Mouse (Mus musculus): ENCODE measurements at regions not wholly inside any gene's neighbourhood (a gene's known extent, or its start where the extent isn't known, plus 50 kb on each side); places are given as distances from the start of the nearest gene placed in this dataset.

GRCm38 (mm10) chr5:100230038-100230437 lies 70.4 kb upstream of the Tmem150c start:
- TF ChIP-seq POLR2A (IDR thresholded peaks at IDR 0.05; ENCODE audit: low read depth, low read length) (no peak), CTCF (IDR thresholded peaks at IDR 0.05; ENCODE audit: borderline replicate concordance, insufficient read depth, low read length) (no peak)
- Histone ChIP-seq H3K4me3 (ENCODE audit: insufficient read depth, low read length) (no peak overlapping the region), H3K4me1 (ENCODE audit: control insufficient read depth, insufficient read depth, low read length) (peaks cover 4% of the 10 kb centered on the region), H3K27ac (ENCODE audit: insufficient read depth, low read length) (no peak overlapping the region)

- no peaks in the 10 kb centered on the region for H3K4me1 ChIP-seq (ENCODE audit: control insufficient read depth, insufficient read depth, low read length)
- TF ChIP-seq POLR2A (IDR thresholded peaks at IDR 0.05; ENCODE audit: low read depth, low read length) (no peak), CTCF (IDR thresholded peaks at IDR 0.05; ENCODE audit: borderline replicate concordance, insufficient read depth, low read length) (no peak)
- H3K4me3 ChIP-seq (ENCODE audit: insufficient read depth, low read length) = no peak overlapping the region
- H3K27ac ChIP-seq (ENCODE audit: insufficient read depth, low read length) = no peak overlapping the region
Observed at GRCm38 (mm10) chr5:100227888-100228287, 68.3 kb upstream of the Tmem150c start.

GRCm38 (mm10) chr5:100226571-100227235 lies 67.1 kb upstream of the Tmem150c start:
- no peak overlapping the region for H3K4me3 ChIP-seq (ENCODE audit: insufficient read depth, low read length)
- H3K27ac ChIP-seq (ENCODE audit: insufficient read depth, low read length) = no peak overlapping the region
- no peaks in the 10 kb centered on the region for H3K4me1 ChIP-seq (ENCODE audit: control insufficient read depth, insufficient read depth, low read length)
- TF ChIP-seq POLR2A (IDR thresholded peaks at IDR 0.05; ENCODE audit: low read depth, low read length) = no peak

DNA sequence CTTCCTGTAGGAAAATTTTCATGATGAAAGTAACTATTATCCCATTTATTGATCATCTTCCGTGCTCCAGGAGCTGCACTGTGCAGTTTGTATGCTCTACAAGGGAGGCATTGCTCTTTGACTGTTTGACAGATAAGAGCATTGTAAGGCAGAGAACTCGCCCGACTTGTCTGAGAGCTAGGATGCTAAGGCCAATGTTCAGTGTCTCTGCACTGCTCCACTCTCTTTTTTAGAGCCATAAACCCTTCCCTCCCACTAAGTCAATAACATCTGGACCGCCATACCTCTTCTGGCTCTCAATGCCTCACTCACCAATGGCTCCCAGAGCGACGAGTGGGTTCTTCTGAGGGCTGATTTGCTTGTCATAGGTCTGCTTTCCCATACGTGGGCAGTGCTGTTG lies 65.9 kb upstream of the Tmem150c start:
- no peaks in the 10 kb centered on the region for H3K4me1 ChIP-seq (ENCODE audit: control insufficient read depth, insufficient read depth, low read length)
- no peak overlapping the region for H3K27ac ChIP-seq (ENCODE audit: insufficient read depth, low read length)
- no peak for TF ChIP-seq POLR2A (IDR thresholded peaks at IDR 0.05; ENCODE audit: low read depth, low read length)
- no peak for TF ChIP-seq CTCF (IDR thresholded peaks at IDR 0.05; ENCODE audit: borderline replicate concordance, insufficient read depth, low read length)
- no peak overlapping the region for H3K4me3 ChIP-seq (ENCODE audit: insufficient read depth, low read length)

DNA sequence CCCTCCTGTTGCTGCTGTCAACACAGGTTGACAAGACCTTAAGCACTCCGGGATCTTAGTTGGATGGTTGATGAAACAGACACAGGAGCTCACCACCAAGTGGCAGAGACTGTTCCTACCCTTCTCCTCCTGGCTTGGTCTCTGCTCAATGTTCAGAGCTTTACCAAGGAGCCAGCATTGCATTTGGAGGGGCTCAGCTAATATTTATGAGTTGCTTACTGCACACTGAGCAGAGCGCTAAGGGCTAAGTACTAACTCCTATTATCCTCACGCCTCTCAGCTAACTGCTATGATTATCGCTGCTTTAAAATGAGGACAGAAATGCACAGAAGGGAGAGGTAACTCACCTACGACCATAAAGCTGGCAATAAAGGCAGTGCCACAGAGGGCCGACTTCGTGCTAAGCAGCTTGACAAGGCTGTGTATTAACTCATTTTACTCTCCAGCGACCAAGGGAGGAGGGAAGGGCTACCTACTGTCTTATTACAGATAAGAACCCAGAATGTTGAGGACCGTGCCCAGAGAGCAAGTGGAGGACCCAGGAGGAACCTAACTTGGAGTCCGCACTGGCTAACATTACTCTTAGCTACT lies 65.3 kb upstream of the Tmem150c start:
- Histone ChIP-seq H3K4me3 (ENCODE audit: insufficient read depth, low read length) (no peak overlapping the region), H3K4me1 (ENCODE audit: control insufficient read depth, insufficient read depth, low read length) (no peaks in the 10 kb centered on the region)

GRCm38 (mm10) chr5:100221005-100221583 lies 61.5 kb upstream of the Tmem150c start:
- Histone ChIP-seq H3K4me3 (ENCODE audit: insufficient read depth, low read length) (no peak overlapping the region), H3K4me1 (ENCODE audit: control insufficient read depth, insufficient read depth, low read length) (no peaks in the 10 kb centered on the region), H3K27ac (ENCODE audit: insufficient read depth, low read length) (no peak overlapping the region)
- TF ChIP-seq CTCF (IDR thresholded peaks at IDR 0.05; ENCODE audit: borderline replicate concordance, insufficient read depth, low read length) (no peak), POLR2A (IDR thresholded peaks at IDR 0.05; ENCODE audit: low read depth, low read length) (no peak)

More for the DNA sequence above, 65.3 kb upstream of the Tmem150c start:
- no peak overlapping the region for H3K27ac ChIP-seq (ENCODE audit: insufficient read depth, low read length)
- no peak for TF ChIP-seq POLR2A (IDR thresholded peaks at IDR 0.05; ENCODE audit: low read depth, low read length)
- TF ChIP-seq CTCF (IDR thresholded peaks at IDR 0.05; ENCODE audit: borderline replicate concordance, insufficient read depth, low read length) = no peak

DNA sequence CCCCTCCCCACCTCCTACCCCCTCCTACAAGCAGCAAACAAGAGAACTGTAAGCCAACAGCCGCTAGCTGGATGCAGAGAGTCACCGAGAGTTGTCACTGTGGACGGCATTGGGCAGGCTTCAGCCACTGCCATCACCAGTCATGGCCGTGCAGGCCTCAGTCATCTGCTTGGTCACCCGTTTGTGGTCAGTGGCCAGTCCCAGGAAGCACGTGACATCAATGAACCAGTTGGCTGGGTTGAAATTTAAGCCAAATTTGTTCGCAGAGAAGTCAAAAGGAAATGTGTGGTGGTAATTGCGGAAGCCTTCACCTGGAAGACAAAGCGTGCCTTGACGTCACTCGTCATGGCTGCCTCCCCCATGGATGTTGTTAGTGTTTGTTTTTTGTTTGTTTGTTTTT lies 60.7 kb upstream of the Tmem150c start:
- TF ChIP-seq CTCF (IDR thresholded peaks at IDR 0.05; ENCODE audit: borderline replicate concordance, insufficient read depth, low read length) (no peak), POLR2A (IDR thresholded peaks at IDR 0.05; ENCODE audit: low read depth, low read length) (no peak)
- Histone ChIP-seq H3K4me1 (ENCODE audit: control insufficient read depth, insufficient read depth, low read length) (no peaks in the 10 kb centered on the region), H3K27ac (ENCODE audit: insufficient read depth, low read length) (no peak overlapping the region), H3K4me3 (ENCODE audit: insufficient read depth, low read length) (no peak overlapping the region)

GRCm38 (mm10) chr5:100218256-100218851 lies 58.7 kb upstream of the Tmem150c start:
- no peaks in the 10 kb centered on the region for H3K4me1 ChIP-seq (ENCODE audit: control insufficient read depth, insufficient read depth, low read length)
- no peak for TF ChIP-seq CTCF (IDR thresholded peaks at IDR 0.05; ENCODE audit: borderline replicate concordance, insufficient read depth, low read length)
- no peak for TF ChIP-seq POLR2A (IDR thresholded peaks at IDR 0.05; ENCODE audit: low read depth, low read length)
- H3K27ac ChIP-seq (ENCODE audit: insufficient read depth, low read length) = no peak overlapping the region
- H3K4me3 ChIP-seq (ENCODE audit: insufficient read depth, low read length) = no peak overlapping the region

DNA sequence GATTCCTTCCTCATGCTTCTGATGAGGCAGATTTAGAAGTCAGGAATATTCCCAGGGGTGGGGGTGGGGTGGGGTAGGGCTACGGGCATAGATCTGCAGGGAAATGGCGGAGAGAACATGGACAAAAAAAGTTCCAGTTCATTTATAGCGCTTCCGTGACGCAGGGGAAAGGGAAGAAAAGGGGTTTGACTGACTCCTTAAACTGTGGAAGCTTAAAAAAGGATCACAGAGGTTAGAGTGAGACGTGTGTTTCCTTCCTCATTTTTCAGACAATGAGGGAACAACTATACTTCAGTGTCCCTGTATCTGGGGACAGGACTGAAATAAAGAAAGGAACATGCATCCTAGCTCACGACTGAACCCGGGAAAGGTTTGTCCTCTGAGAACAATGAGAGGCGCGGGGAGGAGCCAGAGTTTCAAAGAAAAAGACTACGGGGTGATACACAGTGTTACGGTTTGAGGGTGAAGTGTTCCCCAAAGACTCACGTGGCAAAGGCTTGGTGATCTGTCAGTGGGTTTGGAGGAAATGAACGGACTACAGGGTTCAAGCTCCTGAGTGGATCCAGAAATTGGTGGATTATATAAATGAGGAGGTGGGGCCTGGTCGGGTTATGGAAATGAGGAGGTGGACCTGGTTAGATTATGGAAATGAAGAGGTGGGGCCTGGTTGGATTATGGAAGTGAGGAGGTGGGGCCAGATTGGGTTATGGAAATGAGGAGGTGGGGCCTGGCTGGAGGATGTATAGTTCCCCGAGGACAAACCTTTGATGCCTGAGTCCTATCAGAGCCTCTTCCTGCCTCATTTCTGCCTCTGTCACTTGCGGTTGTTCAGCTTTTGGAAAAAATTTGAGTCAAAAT lies 57.8 kb upstream of the Tmem150c start:
- H3K27ac ChIP-seq (ENCODE audit: insufficient read depth, low read length) = no peak overlapping the region
- TF ChIP-seq POLR2A (IDR thresholded peaks at IDR 0.05; ENCODE audit: low read depth, low read length) (no peak), CTCF (IDR thresholded peaks at IDR 0.05; ENCODE audit: borderline replicate concordance, insufficient read depth, low read length) (no peak)

More for the DNA sequence above, 57.8 kb upstream of the Tmem150c start:
- Histone ChIP-seq H3K4me1 (ENCODE audit: control insufficient read depth, insufficient read depth, low read length) (no peaks in the 10 kb centered on the region), H3K4me3 (ENCODE audit: insufficient read depth, low read length) (no peak overlapping the region)

Measured in embryonic fibroblast, embryonic 13.5 days (primary cell).